Mouse (Mus musculus): ENCODE data around the gene Dpp6.

Gene Dpp6

DNA sequence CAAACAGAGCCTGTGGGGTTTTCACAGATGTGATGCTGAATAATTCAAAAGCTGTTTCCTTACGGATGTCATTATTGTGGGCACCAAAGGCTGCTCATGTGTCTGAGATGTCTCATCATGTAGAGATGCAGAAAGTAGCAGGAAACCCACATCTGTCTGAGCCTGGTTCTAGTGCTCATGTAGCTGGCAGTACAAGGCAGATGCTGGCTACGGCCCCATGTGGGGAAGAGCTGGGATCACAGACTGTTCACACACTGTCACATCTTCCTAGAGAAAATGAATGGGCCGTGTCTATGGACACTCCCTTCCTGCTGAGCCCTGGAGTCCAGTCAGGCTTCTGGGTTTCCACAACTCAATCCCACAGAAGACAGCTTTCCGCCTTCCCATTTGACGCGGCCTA is 885.5 kb downstream of the Dpp6 start:
- DNase-seq: no peak

DNA sequence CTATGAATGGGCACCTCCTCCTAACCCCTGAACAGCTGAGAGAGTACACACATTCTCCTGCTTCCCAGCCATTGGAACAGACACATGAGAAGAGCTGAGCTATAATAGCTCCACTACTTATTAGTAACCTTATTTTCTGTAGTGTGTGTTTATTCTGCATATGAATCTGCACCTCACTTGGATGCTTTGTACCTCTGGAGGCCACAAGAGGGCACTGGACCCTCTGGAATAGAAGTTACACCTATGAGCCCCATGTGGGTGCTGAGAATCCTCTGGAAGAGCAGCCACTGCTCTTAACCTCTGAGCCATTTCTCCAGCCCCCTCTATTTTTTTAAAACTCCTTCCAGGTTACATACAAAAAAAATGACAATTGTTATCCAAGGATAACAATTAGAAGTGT is 888.0 kb downstream of the Dpp6 start:
- DNase-seq: no peak

DNA sequence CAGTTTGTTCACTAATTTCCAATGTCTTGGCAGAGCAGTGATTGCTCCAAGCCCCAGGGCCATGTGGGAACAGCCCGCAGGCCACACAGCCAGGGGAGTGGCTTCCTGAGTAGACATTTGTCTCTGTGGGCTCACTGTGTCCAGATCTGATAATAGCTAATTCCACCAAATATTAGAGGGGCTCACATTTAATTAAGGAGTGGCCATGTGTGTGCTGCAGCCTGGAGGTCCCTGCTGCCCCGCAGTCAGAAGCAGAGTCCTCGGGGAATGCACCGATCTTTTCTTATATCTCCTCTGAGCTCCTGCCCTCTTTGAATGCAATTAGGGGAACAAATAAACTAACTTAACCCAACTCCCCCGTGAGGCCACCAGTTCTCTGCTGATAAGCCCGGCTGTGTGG is 889.5 kb downstream of the Dpp6 start:
- no peak for DNase-seq

DNA sequence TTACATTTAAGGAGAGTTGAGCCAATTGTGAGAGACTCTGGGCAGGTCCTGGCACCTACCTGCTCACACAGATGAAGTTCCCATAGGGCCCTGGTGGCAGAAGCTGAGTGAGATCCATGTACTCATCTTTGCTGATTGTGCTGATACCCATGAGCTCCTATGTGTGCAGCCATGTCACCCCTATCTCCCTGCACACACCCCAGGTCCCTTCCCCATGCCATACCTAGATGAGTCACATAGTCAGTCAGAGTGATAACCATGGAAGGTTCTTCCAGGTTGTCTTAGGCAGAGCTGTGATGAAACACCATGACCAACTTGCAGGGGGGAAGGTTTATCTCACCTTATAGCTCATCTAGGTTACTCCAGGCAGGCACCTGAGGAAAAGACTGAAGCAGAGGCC is 890.3 kb downstream of the Dpp6 start:
- no peak for DNase-seq

GRCm38 (mm10) chr5:27708209-27708608 is 891.2 kb downstream of the Dpp6 start:
- DNase-seq: no peak

DNA sequence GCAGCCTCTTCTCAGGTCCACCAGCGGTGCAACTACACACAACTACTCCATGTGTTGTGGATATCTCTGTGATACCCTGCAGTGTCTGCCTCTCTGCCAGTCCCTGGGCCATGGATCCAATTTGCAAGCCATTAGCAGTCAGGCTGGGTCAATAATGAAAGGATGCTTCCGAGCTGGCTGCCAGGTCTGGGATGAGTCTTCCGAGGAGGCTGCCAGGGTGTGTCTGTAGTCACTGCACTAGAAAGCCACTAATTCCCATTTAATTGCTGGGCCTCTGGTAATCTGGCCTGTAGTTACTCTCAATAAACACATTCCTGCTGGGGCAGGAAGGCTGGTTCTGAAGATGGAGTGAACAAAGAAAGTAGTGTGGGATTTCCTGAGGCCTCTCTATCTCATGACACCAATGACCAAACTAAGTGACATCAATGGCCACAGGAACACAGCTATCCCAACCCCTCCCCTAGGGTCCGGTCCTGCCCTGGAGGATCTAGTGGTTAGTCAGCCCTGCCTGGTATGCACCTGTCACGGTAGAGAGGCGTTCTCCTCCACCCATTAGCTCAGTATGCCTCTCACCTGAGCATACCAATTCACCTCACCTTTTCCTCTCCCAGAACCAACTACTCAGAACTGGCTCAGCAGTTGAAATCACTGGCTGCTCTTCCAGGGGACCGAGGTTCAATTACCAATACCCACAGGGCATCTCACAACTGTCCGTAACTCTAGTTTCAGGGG is 894.6 kb downstream of the Dpp6 start:
- DNase-seq: no peak

DNA sequence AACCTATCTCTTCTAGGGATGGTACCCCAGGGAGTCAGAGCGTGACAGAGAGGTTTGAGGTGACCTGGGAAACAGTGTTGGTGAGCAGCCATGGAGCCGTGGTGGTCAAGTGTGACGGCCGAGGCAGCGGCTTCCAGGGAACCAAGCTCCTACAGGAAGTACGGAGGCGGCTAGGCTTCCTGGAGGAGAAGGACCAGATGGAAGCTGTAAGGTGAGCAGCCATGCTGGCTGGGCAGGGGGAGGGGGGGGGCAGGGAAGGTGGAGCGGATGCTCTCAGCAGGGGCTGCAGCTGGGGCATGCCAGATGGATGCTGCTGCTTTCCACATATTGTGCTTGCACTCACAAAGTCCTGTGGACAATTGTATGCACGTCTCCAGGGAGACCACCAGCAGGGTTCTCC is 897.4 kb downstream of the Dpp6 start:
- DNase-seq: no peak

GRCm38 (mm10) chr5:27716026-27716425 is 899.0 kb downstream of the Dpp6 start:
- no peak for DNase-seq

- DNase-seq: peak; percentile 50
Observed at GRCm38 (mm10) chr5:27717301-27717700, 900.3 kb downstream of the Dpp6 start.

DNA sequence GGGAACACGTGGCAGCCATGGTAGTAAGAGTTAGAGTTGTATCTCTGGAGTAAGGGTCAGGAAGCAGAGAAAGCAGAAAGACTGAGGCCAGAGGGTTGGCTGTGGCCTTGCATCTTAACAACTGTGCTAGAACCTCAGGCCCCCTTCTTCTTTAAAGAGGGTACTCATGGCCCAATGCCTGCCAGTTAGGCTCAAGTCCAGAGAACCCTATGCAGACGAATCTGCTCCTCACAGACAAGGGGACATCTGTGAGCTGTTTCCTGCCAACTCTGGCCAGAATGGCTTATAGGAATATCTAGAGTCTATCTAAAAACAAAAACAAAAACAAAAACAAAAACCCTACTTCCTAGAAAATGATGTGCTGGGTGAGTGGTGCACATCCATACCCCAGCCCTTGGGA is 902.3 kb downstream of the Dpp6 start:
- DNase-seq: no peak

- no peak for DNase-seq
Observed at GRCm38 (mm10) chr5:27724460-27724859, 907.5 kb downstream of the Dpp6 start.

- no peak for DNase-seq
Observed at GRCm38 (mm10) chr5:27730666-27731065, 913.7 kb downstream of the Dpp6 start.

DNA sequence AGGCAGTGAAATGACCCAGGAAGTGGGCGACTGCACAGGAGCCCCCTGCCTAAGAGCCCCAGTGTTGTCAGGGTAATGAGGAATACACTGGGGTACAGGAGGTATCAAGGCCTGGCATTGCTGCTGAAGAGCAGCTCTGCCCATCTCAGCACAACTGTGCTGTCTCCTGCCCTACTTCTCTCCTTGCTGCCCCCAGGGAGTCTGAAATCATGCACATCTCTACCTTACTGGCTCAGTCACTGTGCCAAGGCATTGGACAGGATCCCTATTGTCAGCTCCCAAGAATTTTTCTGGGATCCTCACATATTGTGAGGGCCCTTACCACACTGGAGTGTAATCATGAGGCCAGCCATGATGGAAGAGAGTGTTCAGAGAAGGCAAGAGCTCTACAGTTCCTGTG is 914.4 kb downstream of the Dpp6 start:
- DNase-seq: no peak

GRCm38 (mm10) chr5:27732288-27732868 is 915.4 kb downstream of the Dpp6 start:
- DNase-seq: peak; percentile 18

DNA sequence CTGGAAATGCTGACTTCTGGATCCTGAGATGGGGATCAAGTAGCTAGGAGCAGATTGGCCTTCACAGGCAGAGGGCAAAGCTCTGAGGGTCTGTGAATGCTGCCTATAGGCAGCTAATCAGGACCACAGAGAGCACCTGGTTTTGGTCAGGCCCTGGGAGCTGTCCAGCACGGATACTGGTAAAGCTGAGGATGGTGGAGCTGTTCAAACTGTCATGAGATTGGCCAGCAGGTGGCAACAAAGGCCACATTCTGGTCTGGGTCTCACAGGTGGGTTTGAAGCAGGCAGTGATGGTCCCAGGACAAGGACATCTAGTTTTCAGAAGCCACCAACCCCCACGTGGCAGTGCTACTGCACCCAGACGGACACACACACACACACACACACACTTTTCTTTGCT is 920.2 kb downstream of the Dpp6 start:
- DNase-seq: no peak

DNA sequence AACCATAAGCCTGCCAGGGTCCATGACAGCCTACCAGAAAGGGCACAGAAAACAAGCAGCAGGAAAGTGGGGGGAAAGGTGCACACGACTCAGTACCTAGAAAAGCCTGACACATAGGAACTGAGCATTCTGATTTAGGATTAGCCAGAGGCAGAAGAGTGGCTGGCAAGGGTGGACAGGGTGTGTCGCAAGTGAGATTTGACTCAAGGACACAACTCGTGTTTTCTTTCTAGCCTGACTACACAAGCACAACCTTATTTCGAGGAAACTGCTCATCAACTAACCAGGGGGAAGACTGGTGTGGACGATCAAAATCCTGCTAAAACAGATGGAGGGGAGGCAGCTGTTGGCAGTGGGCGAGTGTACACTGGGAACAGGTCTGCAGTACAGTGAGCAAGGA is 922.2 kb downstream of the Dpp6 start:
- no peak for DNase-seq

DNA sequence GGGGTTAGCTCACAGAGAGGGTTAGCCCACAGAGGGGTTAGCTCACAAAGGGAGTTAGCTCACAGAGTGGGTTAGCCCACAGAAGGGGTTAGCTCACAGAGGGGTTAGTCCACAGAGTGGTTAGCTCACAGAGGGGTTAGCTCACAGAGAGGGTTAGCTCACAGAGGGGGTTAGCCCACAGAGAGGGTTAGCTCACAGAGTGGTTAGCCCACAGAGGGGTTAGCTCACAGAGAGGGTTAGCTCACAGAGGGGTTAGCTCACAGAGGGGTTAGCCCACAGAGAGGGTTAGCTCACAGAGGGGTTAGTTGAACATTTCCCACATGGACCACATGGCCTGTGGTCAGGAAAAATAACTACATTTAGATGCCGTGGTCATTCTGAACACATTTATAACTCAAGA is 927.9 kb downstream of the Dpp6 start:
- DNase-seq: no peak

DNA sequence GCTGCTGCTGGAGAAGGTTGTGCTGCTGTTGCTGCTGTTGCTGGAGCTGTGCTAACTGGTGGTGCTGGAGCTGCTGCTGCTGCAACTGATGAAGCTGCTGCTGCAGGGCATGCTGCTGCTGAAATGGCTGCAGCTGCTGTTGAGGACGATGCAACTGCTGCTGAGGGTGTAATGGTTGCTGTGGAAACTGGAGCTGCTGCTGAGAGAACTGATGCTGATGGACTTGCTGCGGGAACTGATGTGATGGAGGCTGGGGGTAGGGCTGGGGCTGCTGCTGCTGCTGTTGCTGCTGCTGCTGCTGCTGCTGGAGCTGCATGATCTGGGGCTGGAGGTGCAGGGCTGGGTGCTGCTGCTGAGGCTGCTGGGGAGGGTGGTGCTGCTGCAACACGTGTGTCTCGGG is 948.8 kb downstream of the Dpp6 start:
- no peak for DNase-seq

DNA sequence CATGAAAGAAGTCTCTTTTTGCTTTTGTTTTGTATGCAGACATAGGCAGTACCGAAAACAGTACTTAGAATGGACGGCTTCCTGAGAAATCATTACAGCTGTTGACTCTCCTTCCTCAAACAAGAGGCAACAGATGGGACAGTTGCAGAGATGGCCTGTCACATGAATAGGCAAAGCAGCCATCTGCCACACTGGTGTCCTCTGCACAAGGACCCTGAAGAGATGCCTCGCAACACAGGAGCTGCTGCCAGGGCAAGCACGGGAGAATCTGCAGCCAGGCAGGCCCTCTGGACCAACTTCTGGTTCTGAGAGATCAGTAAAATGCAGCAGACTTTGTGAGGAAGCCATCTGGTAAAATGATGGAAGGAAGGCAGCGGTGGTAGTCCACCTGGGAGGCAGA is 950.9 kb downstream of the Dpp6 start:
- DNase-seq: no peak

Measured in right cerebral cortex, postnatal 25 days (tissue).